Mouse (Mus musculus) ES-E14 (cell line): Measurements from ENCODE around the gene Sesn3.

Experiments used
- CHD2 ChIP-seq: IDR thresholded peaks from 2 replicates; pipeline ENCODE4 v1.6.1; 2014; ENCODE audit warnings: mild to moderate bottlenecking, low read depth, low read length, inconsistent platforms
- HCFC1 ChIP-seq: IDR thresholded peaks from 2 replicates; pipeline ENCODE4 v1.6.1; 2012; ENCODE audit warnings: low read length, inconsistent platforms, borderline replicate concordance; ENCODE audit not compliant: insufficient read depth
- MAFK ChIP-seq: IDR thresholded peaks from 2 replicates; pipeline ENCODE4 v1.6.1; 2014; ENCODE audit warnings: mild to moderate bottlenecking, low read depth, low read length, inconsistent platforms; ENCODE audit not compliant: insufficient read depth
- ZC3H11A ChIP-seq: IDR thresholded peaks from 2 replicates; pipeline ENCODE4 v1.6.1; 2012; ENCODE audit warnings: low read depth, mild to moderate bottlenecking, inconsistent platforms, low read length, borderline replicate concordance

- TF ChIP-seq CHD2 (no peak), MAFK (no peak), HCFC1 (no peak), ZC3H11A (no peak)
These were observed 25.9 kb downstream of the Sesn3 start for GRCm38 (mm10) chr9:14300795-14301194.
